Mouse (Mus musculus): ENCODE results near the gene Flvcr2. TPM values are rescaled to one million over a fixed set of nuclear protein-coding genes. Genes with fewer than 3 reads are reported as not detected.
A peak's percentile ranks its signal among the peaks of the same experiment; 100 is the strongest.

Flvcr2 gene
- total and polyA plus RNA-seq, 3 experiments = 2.0 to 3.4 (median 2.1) TPM

DNA sequence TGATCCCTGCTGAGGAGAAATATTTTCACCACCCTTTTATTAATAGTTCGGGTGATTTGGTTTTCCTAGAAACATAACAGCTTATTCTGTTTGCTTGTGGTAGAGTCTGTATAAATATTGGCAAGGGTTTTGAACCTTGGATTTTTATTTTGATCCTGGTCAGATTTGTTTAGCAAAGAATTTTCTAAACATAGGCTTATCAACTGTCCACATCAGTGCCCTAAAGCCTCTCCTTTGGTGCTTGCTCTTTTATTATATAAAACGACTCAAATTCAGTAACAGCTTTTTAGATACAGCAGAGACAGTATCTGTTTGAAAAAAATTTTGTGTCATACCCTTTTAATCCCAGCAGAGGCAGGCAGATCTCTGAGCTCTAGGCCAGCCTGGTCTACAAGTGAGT lies 79.5 kb downstream of the Flvcr2 start:
- 71% methylated on average over 2 of the region's 2 CpGs for WGBS
- TF ChIP-seq EP300 (IDR thresholded peaks at IDR 0.05; ENCODE audit: insufficient read depth, low read depth, low read length) = no peak
- no peak for TF ChIP-seq CTCF (IDR thresholded peaks at IDR 0.05)
- TF ChIP-seq POLR2A (IDR thresholded peaks at IDR 0.05; ENCODE audit: insufficient read depth, low read depth, low read length) = no peak
- H3K27me3 ChIP-seq (ENCODE audit: control insufficient read depth, insufficient read depth, low read length) = no peaks in the 10 kb centered on the region
- H3K4me3 ChIP-seq = no peak overlapping the region
- no peaks in the 10 kb centered on the region for H3K4me1 ChIP-seq (ENCODE audit: control insufficient read depth, insufficient read depth, low read length)
- no peaks in the 10 kb centered on the region; the same call in 1 of the 2 replicates for H3K79me2 ChIP-seq (replicated peaks; ENCODE audit: control insufficient read depth, insufficient read depth, low read length)
- intact Hi-C loops (cut with DNase I) = loop anchor here (10.0 kb wide), 1 partner anchor 481 kb away; no protein-coding TSS in a partner anchor
- H3K27ac ChIP-seq = no peak overlapping the region
- H3K9ac ChIP-seq (ENCODE audit: low read depth, low read length) = no peak overlapping the region
- H3K36me3 ChIP-seq (ENCODE audit: control insufficient read depth, insufficient read depth, low read length) = no peaks in the 10 kb centered on the region
- DNase-seq = no peak

DNA sequence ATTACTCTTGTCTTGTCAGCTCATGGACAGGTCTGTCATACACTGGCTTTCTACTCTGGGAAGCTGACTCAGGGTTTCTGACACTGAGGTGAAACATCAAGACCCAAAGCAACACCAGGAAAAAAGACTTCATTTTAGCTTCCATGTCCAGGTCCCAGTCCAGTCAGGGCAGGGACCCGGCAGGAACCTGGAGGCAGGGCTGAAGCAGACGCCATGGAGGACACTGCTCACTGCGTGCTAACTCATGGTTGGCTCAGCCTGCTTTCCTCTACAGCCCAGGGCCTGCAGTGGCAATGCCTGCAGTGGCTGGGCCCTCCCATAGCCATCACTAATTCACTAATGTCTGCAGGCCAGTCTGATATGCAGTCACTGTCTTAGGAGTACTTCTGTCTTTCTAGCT lies 82.5 kb downstream of the Flvcr2 start:
- peak in 1 of 2 experiments; percentile 14 for DNase-seq
- Histone ChIP-seq H3K36me3 (ENCODE audit: control insufficient read depth, insufficient read depth, low read length) (no peaks in the 10 kb centered on the region; the same call in 1 of the 2 replicates), H3K79me2 (replicated peaks; ENCODE audit: control insufficient read depth, insufficient read depth, low read length) (no peaks in the 10 kb centered on the region), H3K9ac (ENCODE audit: low read depth, low read length) (no peak overlapping the region), H3K27me3 (ENCODE audit: control insufficient read depth, insufficient read depth, low read length) (no peaks in the 10 kb centered on the region), H3K4me3 (no peak overlapping the region), H3K4me1 (ENCODE audit: control insufficient read depth, insufficient read depth, low read length) (no peaks in the 10 kb centered on the region), H3K27ac (no peak overlapping the region)
- intact Hi-C loops (cut with DNase I) = loop anchor here (10.0 kb wide), 1 partner anchor 484 kb away; no protein-coding TSS in a partner anchor
- TF ChIP-seq EP300 (IDR thresholded peaks at IDR 0.05; ENCODE audit: insufficient read depth, low read depth, low read length) = no peak
- no peak for TF ChIP-seq POLR2A (IDR thresholded peaks at IDR 0.05; ENCODE audit: insufficient read depth, low read depth, low read length)
- no peak for TF ChIP-seq CTCF (IDR thresholded peaks at IDR 0.05)
- WGBS = 93% methylated on average over 3 of the region's 3 CpGs

DNA sequence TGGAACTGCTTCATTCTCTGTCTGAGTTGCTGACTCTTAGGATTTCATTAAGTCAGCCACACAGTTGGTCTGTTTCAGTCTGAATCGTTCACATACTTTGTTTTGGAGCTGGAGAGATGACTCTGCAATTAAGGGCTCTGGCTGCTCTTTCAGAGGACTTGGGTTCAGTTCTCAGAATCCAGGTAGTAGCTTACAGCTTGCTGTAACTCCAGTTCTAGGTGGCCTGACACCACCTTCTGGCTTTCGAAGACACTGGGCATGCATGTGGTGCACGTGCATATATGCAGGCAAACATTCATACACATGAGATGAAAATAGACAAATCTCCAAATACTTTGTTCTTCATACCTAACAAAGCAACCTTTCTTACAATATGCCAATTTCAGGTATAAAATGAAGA lies 83.5 kb downstream of the Flvcr2 start:
- no peaks in the 10 kb centered on the region for H3K4me1 ChIP-seq (ENCODE audit: control insufficient read depth, insufficient read depth, low read length)
- no peak overlapping the region for H3K27ac ChIP-seq
- no peak overlapping the region for H3K4me3 ChIP-seq
- TF ChIP-seq EP300 (IDR thresholded peaks at IDR 0.05; ENCODE audit: insufficient read depth, low read depth, low read length) = no peak
- TF ChIP-seq CTCF (IDR thresholded peaks at IDR 0.05) = no peak
- no peak for TF ChIP-seq POLR2A (IDR thresholded peaks at IDR 0.05; ENCODE audit: insufficient read depth, low read depth, low read length)
- intact Hi-C loops (cut with DNase I) = loop anchor here (10.0 kb wide), 1 partner anchor 485 kb away; no protein-coding TSS in a partner anchor
- no peaks in the 10 kb centered on the region; the same call in 1 of the 2 replicates for H3K36me3 ChIP-seq (ENCODE audit: control insufficient read depth, insufficient read depth, low read length)
- H3K79me2 ChIP-seq (replicated peaks; ENCODE audit: control insufficient read depth, insufficient read depth, low read length) = no peaks in the 10 kb centered on the region
- H3K9ac ChIP-seq (ENCODE audit: low read depth, low read length) = no peak overlapping the region
- peak in 1 of 2 experiments; percentile 1 for DNase-seq
- no peaks in the 10 kb centered on the region for H3K27me3 ChIP-seq (ENCODE audit: control insufficient read depth, insufficient read depth, low read length)
- 96% methylated on average over 3 of the region's 3 CpGs for WGBS

DNA sequence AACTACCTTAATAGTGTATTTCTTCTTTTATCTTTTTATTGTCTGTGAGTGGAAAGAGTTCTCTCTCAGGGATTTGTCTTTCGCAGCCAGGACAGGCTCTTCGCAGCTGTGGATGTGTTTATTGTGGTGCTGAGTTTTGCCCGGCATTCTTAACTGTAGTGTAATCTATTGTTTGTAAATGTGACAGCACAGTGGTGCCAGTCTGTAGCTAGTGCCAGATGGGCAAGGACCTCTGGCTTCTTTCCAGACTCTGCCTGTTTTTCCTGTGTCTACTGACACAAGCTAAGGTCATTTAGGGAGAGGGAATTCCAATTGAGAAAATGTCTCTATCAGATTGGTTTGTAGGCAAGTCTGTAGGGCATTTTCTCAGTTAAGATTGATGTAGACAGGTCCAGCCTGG lies 84.4 kb downstream of the Flvcr2 start:
- peak; percentile 27 to 33 for DNase-seq
- 47% methylated on average over 3 of the region's 3 CpGs for WGBS
- TF ChIP-seq POLR2A (IDR thresholded peaks at IDR 0.05; ENCODE audit: insufficient read depth, low read depth, low read length) = no peak
- no peak for TF ChIP-seq EP300 (IDR thresholded peaks at IDR 0.05; ENCODE audit: insufficient read depth, low read depth, low read length)
- TF ChIP-seq CTCF (IDR thresholded peaks at IDR 0.05) = no peak
- Histone ChIP-seq H3K4me3 (no peak overlapping the region), H3K27ac (no peak overlapping the region), H3K4me1 (ENCODE audit: control insufficient read depth, insufficient read depth, low read length) (no peaks in the 10 kb centered on the region), H3K27me3 (ENCODE audit: control insufficient read depth, insufficient read depth, low read length) (no peaks in the 10 kb centered on the region), H3K9ac (ENCODE audit: low read depth, low read length) (no peak overlapping the region), H3K36me3 (ENCODE audit: control insufficient read depth, insufficient read depth, low read length) (no peaks in the 10 kb centered on the region; the same call in 1 of the 2 replicates), H3K79me2 (replicated peaks; ENCODE audit: control insufficient read depth, insufficient read depth, low read length) (no peaks in the 10 kb centered on the region)
- intact Hi-C loops (cut with DNase I) = no loop called here

DNA sequence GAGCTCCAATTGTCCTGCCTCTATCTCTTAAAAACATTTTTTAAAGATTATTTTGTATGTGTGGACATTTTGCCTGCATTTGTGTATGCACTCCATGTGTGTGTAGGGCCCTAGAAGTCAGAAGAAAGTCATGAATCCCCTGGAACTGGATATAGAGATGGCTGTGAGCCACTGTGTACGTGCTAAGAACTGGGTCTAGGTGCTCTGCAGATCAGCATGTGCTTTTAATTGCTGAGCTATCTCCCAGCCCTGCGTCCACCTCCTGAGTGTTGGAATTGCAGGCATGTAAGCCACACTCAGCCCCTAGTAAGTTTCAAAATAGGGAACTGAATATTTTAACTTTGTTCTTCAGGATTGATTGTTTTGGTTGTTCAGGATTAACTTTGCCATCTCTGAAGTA lies 88.2 kb downstream of the Flvcr2 start:
- Histone ChIP-seq H3K27ac (no peak overlapping the region), H3K79me2 (replicated peaks; ENCODE audit: control insufficient read depth, insufficient read depth, low read length) (no peaks in the 10 kb centered on the region), H3K4me1 (ENCODE audit: control insufficient read depth, insufficient read depth, low read length) (no peaks in the 10 kb centered on the region), H3K27me3 (ENCODE audit: control insufficient read depth, insufficient read depth, low read length) (no peaks in the 10 kb centered on the region), H3K9ac (ENCODE audit: low read depth, low read length) (no peak overlapping the region), H3K4me3 (no peak overlapping the region), H3K36me3 (ENCODE audit: control insufficient read depth, insufficient read depth, low read length) (no peaks in the 10 kb centered on the region; the same call in 1 of the 2 replicates)
- DNase-seq = no peak
- WGBS = 78% methylated on average over 2 of the region's 2 CpGs
- intact Hi-C loops (cut with DNase I) = no loop called here
- TF ChIP-seq EP300 (IDR thresholded peaks at IDR 0.05; ENCODE audit: insufficient read depth, low read depth, low read length) = no peak
- TF ChIP-seq POLR2A (IDR thresholded peaks at IDR 0.05; ENCODE audit: insufficient read depth, low read depth, low read length) = no peak

DNA sequence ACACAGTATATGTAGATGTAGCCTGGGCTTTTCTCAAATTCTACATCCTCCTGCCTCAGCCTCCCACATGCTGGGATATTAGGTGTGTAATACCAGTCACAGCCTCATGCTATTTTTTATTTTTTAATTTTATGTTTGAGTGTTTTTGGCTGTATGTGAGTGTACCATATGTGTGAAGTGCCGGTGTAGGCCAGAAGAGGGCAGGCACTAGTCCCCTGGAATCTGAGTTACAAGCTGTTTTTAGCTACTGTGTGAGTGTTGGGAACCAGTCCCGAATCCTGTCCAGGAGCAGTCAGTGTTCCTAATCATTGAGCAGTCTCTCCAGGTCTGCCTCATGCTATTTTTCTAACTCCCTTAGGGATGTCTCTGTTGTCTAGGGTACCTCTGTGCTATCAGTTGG lies 91.4 kb downstream of the Flvcr2 start:
- TF ChIP-seq CTCF (IDR thresholded peaks at IDR 0.05) (peak; percentile 42), POLR2A (IDR thresholded peaks at IDR 0.05; ENCODE audit: insufficient read depth, low read depth, low read length) (no peak), EP300 (IDR thresholded peaks at IDR 0.05; ENCODE audit: insufficient read depth, low read depth, low read length) (no peak)
- Histone ChIP-seq H3K79me2 (replicated peaks; ENCODE audit: control insufficient read depth, insufficient read depth, low read length) (no peaks in the 10 kb centered on the region; the same call in 1 of the 2 replicates), H3K4me1 (ENCODE audit: control insufficient read depth, insufficient read depth, low read length) (no peaks in the 10 kb centered on the region), H3K27me3 (ENCODE audit: control insufficient read depth, insufficient read depth, low read length) (no peaks in the 10 kb centered on the region), H3K36me3 (ENCODE audit: control insufficient read depth, insufficient read depth, low read length) (no peaks in the 10 kb centered on the region), H3K27ac (no peak overlapping the region), H3K9ac (ENCODE audit: low read depth, low read length) (no peak overlapping the region), H3K4me3 (no peak overlapping the region)
- WGBS = 75% methylated on average over 2 of the region's 2 CpGs
- intact Hi-C loops (cut with DNase I) = no loop called here
- no peak for DNase-seq

Measured in heart, adult 2 months (tissue).